Mouse (Mus musculus) B cell, adult 2 months (primary cell): ENCODE results near the gene Rilp.
A peak's percentile ranks its signal among the peaks of the same experiment; 100 is the strongest.

Experiments used
- DNase-seq, 2 experiments: peaks; one replicate each; pipeline ENCODE4 v3.0.0; 2022

Rilp gene

DNA sequence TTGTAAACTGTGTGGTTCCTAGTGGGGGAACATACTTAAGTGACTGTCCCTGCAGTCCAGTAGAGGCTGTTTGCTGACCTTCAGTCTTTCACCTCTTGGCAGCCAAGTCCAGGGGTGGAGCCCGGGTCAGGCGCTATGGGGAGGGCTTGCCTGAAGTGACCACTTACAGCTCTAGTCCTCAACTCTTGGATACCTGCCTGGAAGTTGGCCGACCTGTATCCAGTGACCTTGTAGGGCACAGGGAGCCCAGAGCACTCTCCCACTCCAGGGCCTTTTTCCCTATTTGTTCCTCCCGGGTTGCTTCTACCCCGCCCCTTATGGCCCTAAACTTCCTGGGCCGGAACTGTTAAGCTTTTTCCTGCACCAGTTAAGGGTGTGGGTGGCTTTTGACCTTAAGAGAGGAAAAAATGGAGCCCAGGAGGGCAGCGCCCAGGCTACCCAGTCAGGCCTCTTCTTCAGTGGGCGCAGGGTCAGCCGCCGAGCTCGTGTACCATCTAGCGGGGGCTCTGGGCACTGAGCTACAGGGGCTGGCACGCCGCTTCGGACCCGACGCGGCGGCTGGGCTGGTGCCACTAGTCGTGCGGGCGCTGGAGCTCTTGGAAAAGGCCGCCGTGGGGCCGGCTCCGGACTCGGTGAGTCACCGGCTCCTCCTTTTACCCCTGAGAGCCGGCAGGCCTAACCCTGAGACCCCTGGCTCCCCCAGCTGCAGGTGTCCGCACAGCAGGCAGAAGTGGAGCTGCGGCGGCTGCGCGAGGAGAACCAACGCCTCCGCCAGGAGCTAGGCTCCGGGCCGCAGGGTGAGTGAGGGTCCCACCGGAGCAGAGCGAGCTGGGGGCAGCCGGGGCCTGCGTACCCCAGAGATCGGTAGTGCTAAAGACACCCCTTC is at the start of gene Rilp:
Gene Rilp, plus strand, starts transcription at position 354 of the 886 bp plus-strand sequence.
- no peak for DNase-seq

DNA sequence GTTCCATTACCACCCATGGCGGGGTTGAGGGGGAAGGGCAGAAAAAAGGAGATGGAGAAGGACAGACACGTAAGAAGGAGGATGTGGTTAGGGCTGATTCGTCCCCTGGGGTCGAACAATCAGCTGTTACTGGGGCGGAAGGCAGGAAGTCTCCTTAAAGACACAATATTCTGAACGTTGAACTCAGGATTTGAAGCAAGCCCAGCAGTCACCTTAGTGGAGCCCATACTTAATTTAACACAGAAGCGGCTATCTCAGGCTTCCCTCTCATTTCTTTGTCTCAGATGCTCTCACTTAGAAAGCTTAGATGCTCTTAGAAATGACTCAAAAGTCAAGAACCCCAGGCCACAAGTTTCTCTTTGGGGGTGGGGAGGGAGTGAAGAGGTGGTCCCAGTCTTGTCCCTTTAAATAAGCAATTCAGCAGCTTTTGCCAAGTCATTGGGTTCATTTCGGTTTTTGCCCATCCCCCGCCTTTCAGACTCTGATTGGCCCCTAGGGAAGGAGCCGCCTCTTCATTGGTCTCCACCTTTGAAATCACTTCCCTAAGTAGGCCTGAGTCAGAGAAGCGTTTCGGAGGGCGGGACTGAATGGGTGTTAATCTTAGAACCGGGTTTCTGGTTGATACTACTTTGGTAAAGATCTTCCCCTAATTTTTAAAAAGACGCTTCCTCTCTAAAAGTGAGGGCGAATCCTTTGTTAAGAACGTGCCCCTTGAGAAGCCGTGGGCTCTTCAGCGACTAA is 49.6 kb upstream of the Rilp start:
- DNase-seq = peak; percentile 88 to 92

DNA sequence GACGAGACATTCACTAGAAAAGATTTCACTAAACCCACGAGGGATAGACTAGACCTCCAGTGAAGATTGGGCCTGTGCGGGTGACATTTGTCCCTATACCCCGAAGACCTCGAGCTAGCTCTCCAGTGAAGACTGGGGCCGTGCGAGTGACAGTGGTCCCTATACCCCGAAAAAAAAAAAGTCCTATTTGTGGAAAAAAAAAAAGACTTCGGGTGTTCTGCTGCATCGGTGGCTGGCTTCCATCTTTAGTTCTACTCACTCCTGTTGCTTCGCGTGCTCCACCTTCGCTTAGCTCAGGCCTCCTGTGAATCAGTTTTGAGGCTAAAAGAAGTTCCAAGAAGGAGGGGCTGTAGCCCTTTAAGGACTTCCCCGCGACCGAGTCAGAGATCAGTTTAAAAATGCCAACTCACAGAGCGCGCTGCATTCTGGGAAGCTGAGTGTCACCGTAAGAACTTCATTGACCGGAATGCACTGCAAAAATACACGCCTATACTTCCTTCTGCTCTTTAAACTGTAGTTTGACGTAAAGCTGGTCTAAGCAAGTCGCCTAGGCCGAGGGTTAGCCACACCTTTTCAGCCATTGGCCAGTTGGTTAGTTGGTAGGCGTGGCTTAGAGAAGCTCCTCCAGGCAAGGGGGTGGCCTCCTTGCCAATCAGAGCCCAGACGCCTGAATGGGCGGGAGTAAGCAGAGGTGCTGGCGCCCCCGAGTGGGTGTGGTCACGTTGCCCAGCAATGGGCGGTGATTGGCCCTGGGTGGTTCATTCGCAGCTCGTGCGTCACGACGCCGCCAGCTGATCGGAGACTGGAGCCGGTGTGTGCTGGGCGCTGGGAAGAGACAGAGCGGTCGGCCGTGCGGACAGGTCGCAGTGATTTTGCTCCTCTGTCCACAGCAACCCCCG is 48.8 kb upstream of the Rilp start, which contains the start of gene Tlcd2:
Gene Tlcd2, plus strand, starts transcription at position 872 of the 899 bp plus-strand sequence.
- peak; percentile 98 to 99 for DNase-seq

DNA sequence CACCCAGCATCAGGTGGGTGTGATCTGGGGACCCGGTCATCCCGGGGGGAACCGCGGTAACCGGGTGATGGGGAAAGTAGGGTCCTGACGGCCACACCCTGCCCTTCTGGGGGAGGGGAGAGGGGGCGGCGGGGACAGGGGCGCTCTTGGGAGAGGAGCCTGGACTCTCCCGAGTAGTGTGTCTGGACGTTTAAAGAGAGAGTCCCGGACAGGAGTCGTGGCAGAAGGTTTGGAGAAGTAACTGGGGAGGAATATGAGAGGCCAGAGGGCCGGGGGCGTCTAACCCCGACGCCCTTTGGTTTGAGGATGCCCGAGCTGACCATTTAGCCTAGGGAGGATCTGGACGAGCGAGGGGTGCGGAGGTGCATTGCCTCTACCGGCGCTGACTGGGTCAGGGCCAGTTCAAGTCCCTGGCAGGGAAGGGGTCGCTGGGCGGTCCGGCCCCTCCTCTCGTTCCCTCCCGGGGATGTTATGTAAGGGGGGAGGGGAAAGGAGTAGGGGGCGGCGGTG is 48.1 kb upstream of the Rilp start:
- DNase-seq = no peak

DNA sequence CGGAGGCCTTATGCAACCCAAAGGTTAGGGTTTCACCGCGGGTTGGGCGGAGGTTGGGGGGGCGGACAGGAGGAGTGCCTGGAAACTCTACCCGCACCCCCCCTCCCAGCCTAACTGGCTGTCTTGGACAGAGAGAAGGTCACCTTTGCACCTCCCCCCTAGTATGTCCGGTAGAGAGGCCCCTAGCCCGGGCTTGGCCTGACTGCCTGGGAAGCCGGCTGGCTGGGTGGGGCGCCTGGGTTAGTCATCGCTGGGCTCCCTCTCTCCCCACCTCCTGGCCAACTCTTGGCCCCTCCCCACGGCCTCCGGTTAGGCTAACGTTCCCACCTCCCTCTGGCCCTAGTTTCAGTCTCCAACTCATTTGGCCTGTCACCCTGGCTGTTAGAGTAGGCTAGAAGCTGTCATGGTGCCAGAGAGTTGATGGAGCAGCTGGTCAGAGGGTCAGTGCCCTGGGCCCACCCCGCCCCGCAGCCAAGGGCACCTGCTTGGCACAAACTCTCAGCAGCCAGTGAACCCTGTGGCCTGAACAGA is 47.6 kb upstream of the Rilp start:
- peak; percentile 46 to 51 for DNase-seq

DNA sequence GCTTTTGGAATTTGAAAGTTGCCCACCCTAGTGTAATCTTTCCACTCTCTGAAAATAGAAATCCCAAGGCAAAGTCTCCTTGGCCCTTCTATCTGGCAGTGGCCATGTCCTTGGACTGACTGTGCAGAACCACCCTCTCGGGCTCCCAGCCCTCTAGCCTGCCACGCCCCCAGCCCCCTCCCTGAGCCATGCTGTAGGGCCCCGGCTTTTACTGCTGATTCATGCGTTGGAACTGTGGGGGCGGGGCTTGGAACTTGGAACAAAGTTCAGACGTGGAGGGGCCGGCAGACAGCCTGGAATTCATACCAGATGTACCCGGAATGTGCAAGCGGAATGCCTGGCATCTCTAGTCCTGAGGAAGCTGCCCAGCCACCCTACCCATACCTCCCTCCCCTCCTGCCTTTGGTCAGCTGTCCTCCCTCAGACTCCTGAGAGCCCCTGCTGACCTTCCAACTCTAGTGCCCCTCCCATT is 47.0 kb upstream of the Rilp start:
- DNase-seq = no peak

DNA sequence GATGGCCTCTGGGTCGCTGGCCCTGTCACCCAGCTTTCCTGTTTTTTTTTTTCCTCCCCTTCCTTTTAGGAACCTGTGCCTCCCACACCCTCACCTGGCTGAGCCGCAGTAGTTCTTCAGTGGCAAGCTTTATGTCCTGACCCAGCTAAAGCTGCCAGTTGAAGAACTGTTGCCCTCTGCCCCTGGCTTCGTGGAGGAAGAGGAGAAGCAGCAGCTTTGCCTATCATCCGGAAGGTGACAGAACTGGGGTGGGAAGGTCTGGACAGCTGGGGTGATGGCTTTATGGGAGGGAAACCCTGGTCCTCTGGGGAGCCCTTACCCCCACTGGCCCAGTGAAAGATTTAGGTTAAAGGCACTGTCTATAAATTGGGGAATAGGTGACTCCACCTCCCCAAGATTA is 46.3 kb upstream of the Rilp start:
- no peak for DNase-seq

DNA sequence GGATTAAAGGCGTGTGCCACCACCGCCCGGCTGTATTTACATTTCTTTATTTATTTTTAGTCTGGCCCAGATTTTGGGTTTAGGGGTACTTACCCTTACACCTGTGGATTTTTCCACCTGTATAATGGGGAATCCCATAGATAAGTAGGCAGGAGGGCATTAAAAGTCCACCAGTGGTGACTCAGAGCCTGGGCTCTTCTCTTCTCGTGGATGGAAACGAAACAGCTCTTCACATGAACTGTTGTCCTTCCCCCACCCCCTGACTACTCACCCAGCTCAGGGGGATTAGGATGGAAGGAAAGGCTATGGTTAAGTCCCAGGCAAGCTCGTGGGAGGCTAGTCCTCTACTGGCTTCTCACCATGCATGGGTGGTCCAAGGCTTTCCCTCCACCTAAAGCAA is 45.5 kb upstream of the Rilp start:
- DNase-seq = no peak

DNA sequence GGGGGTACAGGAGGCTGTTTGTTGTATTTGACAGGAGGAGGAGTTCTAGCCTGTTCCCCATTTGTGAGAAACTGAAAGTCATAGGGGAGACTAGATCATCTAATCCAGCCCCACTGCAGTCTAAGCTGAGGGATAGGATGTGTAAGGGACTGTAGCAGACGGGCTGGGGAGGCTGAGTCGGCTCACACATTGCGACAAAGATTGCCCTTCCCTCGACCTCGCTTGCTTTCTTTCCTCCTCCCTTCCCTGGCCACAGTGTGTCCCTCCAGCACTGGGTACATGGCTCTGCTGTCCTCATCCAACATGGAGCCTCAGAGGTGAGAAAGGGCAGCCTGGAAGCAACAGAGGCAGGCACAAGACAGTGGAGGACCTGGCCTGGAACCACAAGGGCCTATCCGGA is 44.8 kb upstream of the Rilp start:
- no peak for DNase-seq

DNA sequence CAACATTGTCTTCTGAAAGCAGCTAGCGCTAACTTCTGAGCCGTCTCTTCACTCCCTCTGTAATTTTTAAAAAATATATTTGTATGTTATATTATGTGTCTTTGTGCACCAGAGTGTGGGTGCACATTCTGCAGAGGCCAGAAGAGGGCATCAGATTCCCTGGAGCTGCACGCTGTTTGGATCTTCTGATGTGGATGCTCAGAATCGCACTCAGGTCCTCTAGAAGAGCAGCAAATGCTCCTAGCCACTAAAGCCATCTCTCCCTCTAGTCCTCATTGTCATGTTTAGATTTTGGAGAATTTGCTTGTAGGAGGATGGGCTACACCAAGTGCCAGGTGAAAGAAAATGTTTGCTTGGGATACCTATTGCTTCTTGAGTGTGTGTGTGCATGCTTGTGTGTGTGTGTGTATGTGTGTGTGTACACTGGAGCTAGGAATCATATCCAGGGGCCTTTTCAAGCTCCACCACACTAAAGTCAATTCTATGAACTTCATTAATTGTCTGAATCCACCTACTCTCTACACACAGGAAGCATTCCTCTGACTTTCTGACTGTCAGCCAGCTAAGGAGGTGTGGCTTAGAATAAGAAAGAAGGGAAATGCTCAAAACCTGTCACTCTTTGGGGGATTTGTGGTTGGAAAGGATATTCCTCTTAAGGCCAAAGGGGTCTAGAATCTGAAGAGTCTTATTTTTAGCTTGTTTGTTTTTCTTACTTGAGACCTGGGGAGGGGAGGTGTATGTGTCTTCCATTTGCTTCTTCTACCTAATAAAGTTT is 43.0 kb upstream of the Rilp start:
- DNase-seq = peak; percentile 54 to 58

DNA sequence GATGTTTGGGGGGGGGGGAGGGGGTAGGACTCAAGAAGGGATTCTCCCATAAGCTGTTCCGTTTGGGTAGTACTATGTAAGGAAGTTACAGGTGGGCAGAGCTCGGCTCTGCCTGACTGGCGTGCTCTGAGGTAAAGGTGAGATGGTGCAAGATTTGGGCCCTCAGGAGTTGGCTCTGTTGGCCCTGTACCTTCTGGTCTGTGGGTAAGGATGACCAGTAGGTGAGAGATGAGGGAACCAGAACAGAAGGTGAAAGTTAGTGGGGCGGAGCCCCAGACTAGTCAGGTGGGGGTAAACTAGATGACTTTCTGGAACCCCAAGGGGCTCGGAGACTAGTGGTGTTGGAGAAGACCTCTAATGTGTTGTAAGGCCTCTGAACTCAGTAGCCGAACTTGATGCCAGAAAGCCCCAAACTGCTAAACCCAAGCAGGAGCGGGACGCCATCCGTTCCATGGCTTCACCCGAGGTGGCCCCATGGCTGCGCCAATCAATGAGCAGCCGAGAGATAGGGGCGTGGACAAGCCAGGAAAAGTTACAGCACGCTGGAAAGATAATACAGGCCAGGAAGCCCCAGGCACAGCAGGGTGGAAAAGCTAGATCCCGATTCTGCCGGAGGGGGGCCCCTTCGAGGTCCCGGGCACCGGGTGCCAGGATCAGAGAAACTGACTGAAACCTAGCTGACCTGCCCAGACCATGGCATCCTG is 42.2 kb upstream of the Rilp start:
- DNase-seq = peak; percentile 36 to 45

DNA sequence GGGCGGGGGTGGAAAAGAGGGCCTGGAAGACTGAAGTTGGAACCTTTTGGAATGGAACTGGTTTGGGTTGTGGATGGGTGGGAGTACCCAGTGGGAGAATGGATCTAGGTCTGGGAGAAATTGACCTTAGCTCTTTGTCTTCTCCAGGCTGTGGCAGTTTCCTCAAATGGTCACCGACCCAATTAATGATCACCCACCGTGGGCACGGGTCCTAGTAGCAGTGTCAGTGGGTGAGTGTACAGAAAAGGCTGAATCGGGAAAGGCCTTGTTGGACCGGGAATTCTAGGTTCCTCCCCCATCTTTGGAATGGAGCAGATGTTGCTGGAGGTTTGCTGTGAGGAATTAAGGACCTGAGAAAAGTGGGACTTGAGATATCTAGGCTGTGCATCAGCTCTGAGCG is 41.5 kb upstream of the Rilp start:
- no peak for DNase-seq

DNA sequence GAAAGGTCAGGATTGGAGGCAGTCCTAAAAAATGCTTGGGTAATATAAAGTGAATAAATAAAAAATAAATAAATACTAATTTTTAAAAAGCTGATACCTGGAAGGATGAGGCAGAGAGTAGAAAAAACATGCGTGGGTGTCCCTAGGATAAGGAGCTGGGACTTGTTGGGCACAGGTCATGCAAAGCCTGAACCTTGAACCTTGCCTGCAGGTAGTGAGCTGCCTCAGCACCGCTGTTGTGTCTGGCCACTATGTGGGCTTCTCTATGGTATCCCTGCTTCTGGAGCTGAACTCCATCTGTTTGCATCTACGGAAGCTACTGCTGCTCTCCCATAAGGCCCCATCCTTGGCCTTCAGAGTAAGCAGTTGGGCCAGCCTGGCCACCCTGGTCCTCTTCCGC is 40.6 kb upstream of the Rilp start:
- DNase-seq = no peak

DNA sequence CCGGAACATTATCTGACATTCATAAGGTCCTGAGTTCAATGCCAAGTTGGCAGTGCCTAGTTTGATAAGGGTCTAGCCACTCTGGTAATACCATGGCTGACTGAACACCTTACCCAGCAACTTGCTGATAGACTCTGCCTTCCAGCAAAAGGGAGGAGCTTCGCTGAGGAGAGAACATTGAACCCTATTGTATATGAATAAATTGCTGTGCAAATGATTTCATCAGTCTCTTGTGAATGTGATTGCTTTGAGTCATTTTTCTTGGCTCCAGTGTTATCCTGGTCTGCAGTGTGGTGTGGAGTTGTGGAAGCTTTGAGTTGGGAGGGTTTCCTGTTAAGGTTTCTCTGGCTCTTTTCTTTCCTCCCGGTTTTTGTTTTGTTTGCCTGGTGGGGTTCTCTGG is 39.2 kb upstream of the Rilp start:
- no peak for DNase-seq

DNA sequence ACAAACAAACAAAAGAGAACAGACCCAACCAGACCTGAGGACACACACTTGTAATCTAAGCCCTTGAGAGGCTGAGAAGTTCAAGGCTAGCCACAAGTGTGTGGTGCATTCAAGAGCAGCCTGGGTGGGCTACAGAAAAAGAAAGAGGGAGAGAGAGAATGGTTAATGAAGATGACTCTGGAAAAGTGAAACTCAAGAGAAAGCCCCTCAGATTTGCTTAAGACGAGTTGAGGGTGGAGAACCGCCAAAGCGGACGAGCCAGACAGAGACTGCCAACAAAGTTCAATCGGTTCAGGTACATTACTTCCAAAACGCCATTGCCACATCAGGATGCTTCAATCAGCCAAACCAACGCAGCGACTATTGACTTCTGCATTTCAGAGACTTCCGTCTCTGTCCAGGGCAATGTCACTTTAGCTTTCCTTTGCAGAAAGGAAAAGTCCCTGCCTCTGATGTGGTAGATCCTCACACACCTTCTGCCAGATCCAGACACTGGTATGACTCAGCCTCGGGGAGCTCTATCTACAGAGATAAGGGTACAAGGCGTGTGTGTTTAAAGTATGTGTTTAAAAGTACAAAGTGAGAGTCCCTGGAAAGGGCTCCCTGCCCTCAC is 37.3 kb upstream of the Rilp start:
- no peak for DNase-seq

DNA sequence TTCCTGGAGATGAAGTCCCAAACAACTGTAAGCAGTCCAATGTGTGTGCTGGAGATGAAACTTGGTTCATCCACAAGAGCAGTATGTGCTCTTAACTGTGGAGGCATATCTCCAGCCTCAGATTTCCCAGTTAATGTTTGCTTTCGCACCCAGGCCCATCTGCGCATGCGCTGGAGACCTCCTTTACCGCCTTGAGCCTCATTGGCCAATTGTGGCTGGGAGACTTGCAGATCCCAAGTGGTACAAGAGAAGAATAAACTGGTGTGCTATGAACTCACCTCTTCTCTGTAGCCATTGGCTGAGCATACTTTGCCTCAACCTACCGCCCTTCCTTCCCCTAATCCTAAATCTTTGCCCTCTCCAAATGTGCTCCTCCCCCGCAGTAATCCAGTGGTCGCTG is 36.5 kb upstream of the Rilp start:
- DNase-seq = no peak

DNA sequence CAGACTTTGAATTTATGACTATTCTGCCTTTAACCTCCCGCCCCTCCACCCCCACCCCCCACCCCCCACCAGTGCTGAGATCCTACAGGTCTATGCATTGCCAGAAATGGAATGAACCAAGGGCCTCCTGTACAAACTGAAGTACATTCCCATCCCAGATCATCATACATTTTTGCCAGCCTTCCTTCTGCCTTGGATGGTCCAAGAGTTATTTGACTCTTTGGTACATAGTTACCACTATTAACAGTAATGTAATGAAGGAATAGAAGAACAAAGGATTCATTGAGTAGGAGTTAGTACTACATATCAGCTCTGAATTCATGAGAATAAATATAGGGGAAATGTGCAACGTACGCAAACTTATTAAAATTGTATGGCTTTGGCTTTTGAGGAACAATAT is 23.7 kb upstream of the Rilp start:
- DNase-seq = no peak

DNA sequence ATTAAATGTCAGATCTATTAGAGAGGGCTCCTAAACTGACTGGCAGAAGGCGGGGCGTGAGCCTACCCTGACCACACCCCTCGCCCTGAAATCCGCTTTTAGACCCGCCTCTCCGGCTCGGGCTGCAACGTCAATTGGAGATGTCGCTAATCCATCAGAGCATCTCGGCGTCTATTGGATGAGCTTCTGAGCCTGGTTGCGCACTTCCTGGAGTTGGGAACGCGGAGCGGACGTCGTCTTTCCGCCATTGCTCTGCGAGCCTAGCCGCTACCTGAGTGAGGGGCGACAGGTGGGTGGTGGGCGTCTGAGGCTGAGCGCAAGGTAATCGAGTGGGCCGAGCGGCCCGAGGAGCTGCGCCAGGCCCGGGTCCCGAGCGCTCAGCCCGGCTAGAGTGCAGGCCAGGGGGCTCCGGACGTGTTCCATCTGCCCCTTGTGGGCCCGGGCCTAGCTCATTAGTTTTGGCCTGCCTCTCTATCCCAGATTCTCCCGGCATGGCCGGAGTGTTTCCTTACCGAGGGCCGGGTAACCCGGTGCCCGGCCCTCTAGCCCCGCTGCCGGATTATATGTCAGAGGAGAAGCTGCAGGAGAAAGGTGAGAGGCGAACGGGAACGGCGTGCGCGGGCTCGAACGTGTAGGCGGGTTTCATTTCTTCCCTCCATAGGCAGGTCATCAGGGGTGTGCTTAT is 23.2 kb upstream of the Rilp start, which contains the start of gene Prpf8:
Gene Prpf8, plus strand, starts transcription at position 216 of the 685 bp plus-strand sequence.
- DNase-seq = peak; percentile 96 to 97

DNA sequence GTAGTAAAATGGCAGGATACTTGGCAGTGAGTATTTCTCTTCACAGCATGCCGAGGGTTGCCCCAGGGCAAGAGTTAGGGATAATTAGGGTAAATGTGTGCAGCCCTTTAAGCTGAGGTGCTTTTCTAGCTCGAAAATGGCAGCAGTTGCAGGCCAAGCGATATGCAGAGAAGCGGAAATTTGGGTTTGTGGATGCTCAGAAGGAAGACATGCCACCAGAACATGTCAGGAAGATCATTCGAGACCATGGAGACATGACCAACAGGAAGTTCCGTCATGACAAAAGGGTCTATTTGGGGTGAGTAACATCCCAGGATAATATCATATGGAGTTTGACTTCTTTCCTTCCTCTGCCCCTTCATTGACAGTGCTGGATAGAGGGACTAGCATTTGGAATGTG is 22.4 kb upstream of the Rilp start:
- DNase-seq = no peak
